Mouse (Mus musculus) bone marrow, adult 2 months (tissue): ENCODE measurements at regions not wholly inside any gene's neighbourhood (a gene's known extent, or its start where the extent isn't known, plus 50 kb on each side); places are given as distances from the start of the nearest gene placed in this dataset.
"Not testable (repeated sequence)": the region's sequence is repeated elsewhere in the genome, so short reads cannot be mapped to it uniquely, and the experiment has no call there.

Experiments
- CTCF ChIP-seq: fragments of 200-500 bp; IDR thresholded peaks from 2 replicates; pipeline ENCODE4 v1.5.1; 2011; ENCODE audit warnings: low read length, control low read depth; ENCODE audit not compliant: control insufficient read depth, insufficient read depth
- POLR2A ChIP-seq: fragments of 200-500 bp; IDR thresholded peaks from 2 replicates; pipeline ENCODE4 v1.6.1; 2011; ENCODE audit warnings: low read depth, mild to moderate bottlenecking, control low read depth, low read length, borderline replicate concordance; ENCODE audit not compliant: control insufficient read depth

DNA sequence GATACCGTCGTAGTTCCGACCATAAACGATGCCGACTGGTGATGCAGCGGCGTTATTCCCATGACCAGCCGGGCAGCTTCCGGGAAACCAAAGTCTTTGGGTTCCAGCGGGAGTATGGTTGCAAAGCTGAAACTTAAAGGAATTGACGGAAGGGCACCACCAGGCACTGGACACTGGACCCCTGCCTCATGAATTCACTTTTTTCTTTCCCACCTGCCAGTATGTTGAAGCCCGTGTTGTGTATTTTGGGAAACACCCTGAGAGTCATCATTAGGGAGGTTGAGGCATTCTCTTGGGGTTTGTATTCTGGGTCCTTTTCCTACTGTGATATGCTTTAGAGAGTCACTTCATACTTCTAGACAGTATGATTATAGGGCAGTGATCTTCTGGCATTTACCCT is 197.9 kb downstream of the Samd9l start:
- not testable (repeated sequence) for TF ChIP-seq POLR2A, CTCF
